Mouse (Mus musculus): ENCODE data around the gene Usp47. TPM values are rescaled to one million over a fixed set of nuclear protein-coding genes. Genes with fewer than 3 reads are reported as not detected.
A peak's percentile ranks its signal among the peaks of the same experiment; 100 is the strongest.

Usp47 gene
- polyA plus RNA-seq, 1 experiment, result 15.5 TPM

DNA sequence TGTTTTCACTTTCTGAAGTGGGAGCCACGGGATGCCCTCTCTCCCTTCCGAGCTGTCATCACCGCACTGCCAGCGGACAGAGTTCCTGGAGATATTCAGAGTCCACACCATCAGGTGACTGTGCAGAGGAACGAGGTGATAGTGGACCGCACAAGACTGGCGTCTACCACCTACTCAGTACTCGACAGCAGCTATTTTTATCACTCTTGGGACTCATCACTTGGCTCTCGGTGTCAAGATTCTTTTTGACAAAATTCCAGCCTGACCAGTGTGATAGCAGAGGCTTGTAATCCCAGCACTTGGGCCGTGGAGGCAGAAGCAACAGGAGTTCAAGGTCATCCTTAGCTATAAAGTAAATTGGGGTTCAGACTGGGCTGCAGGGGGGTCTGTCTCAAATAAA is 125.8 kb downstream of the Usp47 start:
- 89% methylated on average over 10 of the region's 10 CpGs for WGBS
- Histone ChIP-seq H3K36me3 (ENCODE audit: control insufficient read depth, insufficient read depth, low read length) (no peaks in the 10 kb centered on the region), H3K4me1 (ENCODE audit: control insufficient read depth, insufficient read depth, low read length) (no peaks in the 10 kb centered on the region), H3K27ac (ENCODE audit: insufficient read depth, low read depth, low read length) (no peak overlapping the region), H3K27me3 (replicated peaks; ENCODE audit: control insufficient read depth, insufficient read depth, low read length) (no peaks in the 10 kb centered on the region), H3K4me3 (ENCODE audit: insufficient read depth, low read depth, low read length) (no peak overlapping the region)
- no peak for DNase-seq
- TF ChIP-seq POLR2A (IDR thresholded peaks at IDR 0.05; ENCODE audit: low read depth, low read length), result no peak

DNA sequence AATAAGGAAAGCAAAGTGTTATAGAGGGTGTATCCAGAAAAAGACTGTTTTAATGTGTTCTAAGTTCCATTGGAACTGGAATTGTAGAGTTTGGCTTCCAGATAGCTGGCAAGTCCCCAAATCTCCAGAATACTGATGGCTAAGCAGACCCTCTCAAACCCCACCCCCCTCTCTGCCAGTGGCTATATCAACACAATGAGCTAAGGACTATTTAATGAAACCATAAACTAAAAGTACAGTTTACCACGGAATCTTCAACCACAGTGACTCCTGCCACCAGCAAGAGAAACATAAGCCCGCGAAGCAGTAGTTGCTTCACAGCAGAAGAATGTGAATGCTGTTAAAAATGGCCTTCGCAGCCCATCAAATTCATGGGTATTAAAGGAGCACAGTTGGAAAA is 131.1 kb downstream of the Usp47 start:
- no peaks in the 10 kb centered on the region for H3K4me1 ChIP-seq (ENCODE audit: control insufficient read depth, insufficient read depth, low read length)
- no peak overlapping the region for H3K27ac ChIP-seq (ENCODE audit: insufficient read depth, low read depth, low read length)
- no peaks in the 10 kb centered on the region for H3K36me3 ChIP-seq (ENCODE audit: control insufficient read depth, insufficient read depth, low read length)
- WGBS, result 64% methylated on average over 4 of the region's 4 CpGs
- no peak overlapping the region for H3K4me3 ChIP-seq (ENCODE audit: insufficient read depth, low read depth, low read length)
- TF ChIP-seq CTCF (conservative IDR thresholded peaks at IDR 0.05; ENCODE audit: insufficient read depth, insufficient read length, low read depth, low read length) (no peak), POLR2A (IDR thresholded peaks at IDR 0.05; ENCODE audit: low read depth, low read length) (no peak)
- no peak for DNase-seq
- H3K27me3 ChIP-seq (replicated peaks; ENCODE audit: control insufficient read depth, insufficient read depth, low read length), result no peaks in the 10 kb centered on the region

- no peak overlapping the region for H3K27ac ChIP-seq (ENCODE audit: insufficient read depth, low read depth, low read length)
Observed at GRCm38 (mm10) chr7:112155194-112155593, 131.9 kb downstream of the Usp47 start.

DNA sequence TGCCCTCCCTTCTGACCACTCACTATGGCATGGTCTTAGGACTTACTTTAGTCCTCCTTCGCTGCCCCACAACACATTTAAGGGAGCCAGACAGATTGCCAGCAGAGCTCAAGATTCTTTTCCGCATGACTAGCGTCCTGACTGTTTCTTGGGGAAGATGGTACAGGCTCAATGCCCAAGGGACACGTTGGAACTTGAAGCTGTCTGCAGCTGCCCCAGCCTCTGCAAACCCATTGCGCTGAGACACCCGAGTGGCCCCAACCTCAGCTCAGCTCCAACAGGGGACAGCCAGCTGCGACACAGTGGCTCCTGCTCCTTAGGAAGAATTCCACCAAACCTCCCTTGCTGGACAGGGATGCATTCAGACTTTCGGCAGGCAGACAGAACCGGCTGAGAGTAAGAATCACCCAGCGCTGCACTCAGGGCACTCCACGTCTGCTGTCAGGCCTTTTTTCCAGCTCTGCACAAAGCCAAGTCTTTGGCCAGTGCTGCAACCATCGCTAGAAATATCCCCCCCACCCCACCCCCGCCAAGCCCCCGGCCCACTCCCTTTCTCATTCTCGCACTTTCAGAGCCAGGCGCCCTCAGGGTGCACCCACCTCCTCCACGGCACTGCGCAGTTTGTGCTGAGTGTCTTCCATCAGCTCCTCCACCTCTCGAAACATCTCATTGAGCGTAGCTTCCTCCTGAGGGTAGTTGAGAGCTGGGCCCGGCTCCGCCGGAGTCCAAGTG is 134.4 kb downstream of the Usp47 start:
- no peak for TF ChIP-seq POLR2A (IDR thresholded peaks at IDR 0.05; ENCODE audit: low read depth, low read length)
- Histone ChIP-seq H3K4me1 (ENCODE audit: control insufficient read depth, insufficient read depth, low read length) (no peaks in the 10 kb centered on the region), H3K27me3 (replicated peaks; ENCODE audit: control insufficient read depth, insufficient read depth, low read length) (no peaks in the 10 kb centered on the region), H3K27ac (ENCODE audit: insufficient read depth, low read depth, low read length) (no peak overlapping the region), H3K4me3 (ENCODE audit: insufficient read depth, low read depth, low read length) (peak overlapping the region; percentile 48), H3K36me3 (ENCODE audit: control insufficient read depth, insufficient read depth, low read length) (no peaks in the 10 kb centered on the region)
- peak; percentile 54 for DNase-seq
- WGBS, result 14% methylated on average over 23 of the region's 23 CpGs

More at GRCm38 (mm10) chr7:112155194-112155593, 131.9 kb downstream of the Usp47 start:
- no peaks in the 10 kb centered on the region for H3K4me1 ChIP-seq (ENCODE audit: control insufficient read depth, insufficient read depth, low read length)
- H3K4me3 ChIP-seq (ENCODE audit: insufficient read depth, low read depth, low read length), result no peak overlapping the region
- no peaks in the 10 kb centered on the region for H3K27me3 ChIP-seq (replicated peaks; ENCODE audit: control insufficient read depth, insufficient read depth, low read length)
- peak; percentile 19 for DNase-seq
- H3K36me3 ChIP-seq (ENCODE audit: control insufficient read depth, insufficient read depth, low read length), result no peaks in the 10 kb centered on the region
- TF ChIP-seq CTCF (conservative IDR thresholded peaks at IDR 0.05; ENCODE audit: insufficient read depth, insufficient read length, low read depth, low read length) (no peak), POLR2A (IDR thresholded peaks at IDR 0.05; ENCODE audit: low read depth, low read length) (no peak)
- 58% methylated on average over 1 of the region's 1 CpGs for WGBS

- 3% methylated on average over 23 of the region's 23 CpGs for WGBS
- TF ChIP-seq POLR2A (IDR thresholded peaks at IDR 0.05; ENCODE audit: low read depth, low read length), result no peak
- TF ChIP-seq CTCF (conservative IDR thresholded peaks at IDR 0.05; ENCODE audit: insufficient read depth, insufficient read length, low read depth, low read length), result no peak
- no peak overlapping the region for H3K27ac ChIP-seq (ENCODE audit: insufficient read depth, low read depth, low read length)
Observed at GRCm38 (mm10) chr7:112158316-112158741, 135.0 kb downstream of the Usp47 start.

GRCm38 (mm10) chr7:112158942-112159341 is 135.6 kb downstream of the Usp47 start, which contains the start of gene Dkk3:
Dkk3 (minus strand) TSS chr7:112159057.
- no peak for TF ChIP-seq POLR2A (IDR thresholded peaks at IDR 0.05; ENCODE audit: low read depth, low read length)
- no peak for TF ChIP-seq CTCF (conservative IDR thresholded peaks at IDR 0.05; ENCODE audit: insufficient read depth, insufficient read length, low read depth, low read length)
- no peaks in the 10 kb centered on the region for H3K27me3 ChIP-seq (replicated peaks; ENCODE audit: control insufficient read depth, insufficient read depth, low read length)
- peak; percentile 42 for DNase-seq
- no peaks in the 10 kb centered on the region for H3K4me1 ChIP-seq (ENCODE audit: control insufficient read depth, insufficient read depth, low read length)
- no peaks in the 10 kb centered on the region for H3K36me3 ChIP-seq (ENCODE audit: control insufficient read depth, insufficient read depth, low read length)
- 16% methylated on average over 21 of the region's 21 CpGs for WGBS
- H3K4me3 ChIP-seq (ENCODE audit: insufficient read depth, low read depth, low read length), result peak within 1 kb of the TSS; percentile 48
- H3K27ac ChIP-seq (ENCODE audit: insufficient read depth, low read depth, low read length), result no peak within 1 kb of the TSS

More at GRCm38 (mm10) chr7:112158316-112158741, 135.0 kb downstream of the Usp47 start:
- Histone ChIP-seq H3K4me3 (ENCODE audit: insufficient read depth, low read depth, low read length) (peak overlapping the region; percentile 48), H3K4me1 (ENCODE audit: control insufficient read depth, insufficient read depth, low read length) (no peaks in the 10 kb centered on the region), H3K36me3 (ENCODE audit: control insufficient read depth, insufficient read depth, low read length) (no peaks in the 10 kb centered on the region), H3K27me3 (replicated peaks; ENCODE audit: control insufficient read depth, insufficient read depth, low read length) (no peaks in the 10 kb centered on the region)
- DNase-seq, result peak; percentile 17

- TF ChIP-seq POLR2A (IDR thresholded peaks at IDR 0.05; ENCODE audit: low read depth, low read length) (no peak), CTCF (conservative IDR thresholded peaks at IDR 0.05; ENCODE audit: insufficient read depth, insufficient read length, low read depth, low read length) (no peak; the same call in 1 of the 2 replicates)
- no peaks in the 10 kb centered on the region for H3K36me3 ChIP-seq (ENCODE audit: control insufficient read depth, insufficient read depth, low read length)
- 56% methylated on average over 5 of the region's 6 CpGs for WGBS
- no peak for DNase-seq
- H3K4me3 ChIP-seq (ENCODE audit: insufficient read depth, low read depth, low read length), result no peak overlapping the region
- no peaks in the 10 kb centered on the region for H3K4me1 ChIP-seq (ENCODE audit: control insufficient read depth, insufficient read depth, low read length)
- no peak overlapping the region for H3K27ac ChIP-seq (ENCODE audit: insufficient read depth, low read depth, low read length)
- H3K27me3 ChIP-seq (replicated peaks; ENCODE audit: control insufficient read depth, insufficient read depth, low read length), result no peaks in the 10 kb centered on the region
Observed at GRCm38 (mm10) chr7:112159835-112160234, 136.5 kb downstream of the Usp47 start.

Other genes starting within 250 kb of the Usp47 start
- 34.9 and 38.8 TPM in 2 replicates for gene Galnt18, start 243.5 kb upstream of the Usp47 start, polyA plus RNA-seq (2012; rRNA removed)
- gene Dkk3, start 135.6 kb downstream of the Usp47 start, polyA plus RNA-seq (2012; rRNA removed), result 16.5 and 16.8 TPM in 2 replicates
- 6.6 and 7.3 TPM in 2 replicates for gene Mical2, start 202.4 kb downstream of the Usp47 start, polyA plus RNA-seq (2012; rRNA removed)